1 mouse cellular context compared by ENCODE assay signal in the genomic region with DNA sequence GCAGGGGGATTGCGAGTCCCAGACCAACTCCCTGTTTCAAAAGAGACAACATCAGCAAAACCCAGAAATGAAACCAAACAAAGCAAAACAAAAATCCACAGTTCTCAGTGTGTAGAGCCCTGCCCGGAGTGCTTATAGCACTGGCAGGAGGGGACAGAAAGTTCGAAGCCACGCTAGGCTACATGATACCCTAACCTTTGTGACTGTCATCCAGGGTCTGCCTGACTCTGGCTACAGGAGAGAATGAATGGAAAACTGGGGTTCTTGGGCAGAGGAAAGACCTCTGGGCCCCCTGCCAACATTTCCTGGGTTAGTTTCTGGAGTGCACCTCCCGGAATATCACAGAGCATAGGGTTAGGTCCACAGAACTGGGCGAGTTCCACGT.
TF ChIP-seq lines count a peak whose summit lies in the region.

No protein-coding gene starts in this region.

TF ChIP-seq in MEL, 35 proteins besides CTCF, POLR2A, EP300 and RAD21:
- TF ChIP-seq CHD2 (IDR thresholded peaks at IDR 0.05; ENCODE audit: low read length) = no peak
- TF ChIP-seq RCOR1 (IDR thresholded peaks at IDR 0.05; ENCODE audit: low read depth, low read length) = no peak
- no peak for TF ChIP-seq MAX (IDR thresholded peaks at IDR 0.05; ENCODE audit: low read length)
- TF ChIP-seq MAFK (IDR thresholded peaks at IDR 0.05; ENCODE audit: borderline replicate concordance, low read depth, low read length) = no peak; the same call in 1 of the 2 replicates
- TF ChIP-seq POLR2AphosphoS5 (IDR thresholded peaks at IDR 0.05; ENCODE audit: borderline replicate concordance, low read depth, low read length) = no peak
- no peak for TF ChIP-seq SMC3 (IDR thresholded peaks at IDR 0.05; ENCODE audit: low read depth, low read length)
